Mouse (Mus musculus) embryonic fibroblast, embryonic 13.5 days (primary cell): Measurements from ENCODE around the gene Atg9a. TPM values are rescaled to one million over a fixed set of nuclear protein-coding genes. Genes with fewer than 3 reads are reported as not detected.

Experiments used
- H3K27ac ChIP-seq: 2 replicates; pipeline ENCODE4 v1.5.1; 2012; ENCODE audit warnings: low read length, control low read depth, inconsistent platforms; ENCODE audit not compliant: insufficient read depth
- H3K4me1 ChIP-seq: 2 replicates; pipeline ENCODE4 v1.6.1; 2011; ENCODE audit warnings: low read length; ENCODE audit not compliant: control insufficient read depth, insufficient read depth
- H3K4me3 ChIP-seq: 2 replicates; pipeline ENCODE4 v1.5.1; 2011; ENCODE audit warnings: mild to moderate bottlenecking, control low read depth, low read length; ENCODE audit not compliant: insufficient read depth
- CTCF ChIP-seq: IDR thresholded peaks from 2 replicates; pipeline ENCODE4 v1.5.1; 2011; ENCODE audit warnings: mild to moderate bottlenecking, control low read depth, low read length, moderate library complexity, borderline replicate concordance; ENCODE audit not compliant: insufficient read depth
- POLR2A ChIP-seq: IDR thresholded peaks from 2 replicates; pipeline ENCODE4 v1.6.1; 2011; ENCODE audit warnings: low read depth, mild to moderate bottlenecking, control low read depth, low read length, moderate library complexity
- polyA plus RNA-seq: library from polyadenylated mRNA; stranded (reverse); fragments of >200 nt; gene quantifications from 2 replicates; pipeline ENCODE4 v1.2.4, GENCODE M21; 2011; ENCODE audit warnings: low read depth; ENCODE audit not compliant: missing spikeins, insufficient read length

Atg9a gene
- polyA plus RNA-seq, 1 experiment: 31.1 TPM

- TF ChIP-seq CTCF: no peak
- TF ChIP-seq POLR2A: peak; percentile 64
- H3K4me3 ChIP-seq: peak within 1 kb of the TSS; percentile 52
- no peaks in the 10 kb centered on the region for H3K4me1 ChIP-seq
- H3K27ac ChIP-seq: no peak within 1 kb of the TSS; the same call in 1 of the 2 replicates
Observed at GRCm38 (mm10) chr1:75180105-75180590, 11.8 kb downstream of the Atg9a start, which contains the start of gene Abcb6. Gene Abcb6, minus strand, starts transcription at chr1:75180392.

- H3K4me1 ChIP-seq: no peaks in the 10 kb centered on the region
- no peak overlapping the region; the same call in 1 of the 2 replicates for H3K27ac ChIP-seq
- TF ChIP-seq POLR2A (no peak), CTCF (no peak)
- peak overlapping the region; percentile 52 for H3K4me3 ChIP-seq
Observed at GRCm38 (mm10) chr1:75179334-75180104, 12.5 kb downstream of the Atg9a start.

DNA sequence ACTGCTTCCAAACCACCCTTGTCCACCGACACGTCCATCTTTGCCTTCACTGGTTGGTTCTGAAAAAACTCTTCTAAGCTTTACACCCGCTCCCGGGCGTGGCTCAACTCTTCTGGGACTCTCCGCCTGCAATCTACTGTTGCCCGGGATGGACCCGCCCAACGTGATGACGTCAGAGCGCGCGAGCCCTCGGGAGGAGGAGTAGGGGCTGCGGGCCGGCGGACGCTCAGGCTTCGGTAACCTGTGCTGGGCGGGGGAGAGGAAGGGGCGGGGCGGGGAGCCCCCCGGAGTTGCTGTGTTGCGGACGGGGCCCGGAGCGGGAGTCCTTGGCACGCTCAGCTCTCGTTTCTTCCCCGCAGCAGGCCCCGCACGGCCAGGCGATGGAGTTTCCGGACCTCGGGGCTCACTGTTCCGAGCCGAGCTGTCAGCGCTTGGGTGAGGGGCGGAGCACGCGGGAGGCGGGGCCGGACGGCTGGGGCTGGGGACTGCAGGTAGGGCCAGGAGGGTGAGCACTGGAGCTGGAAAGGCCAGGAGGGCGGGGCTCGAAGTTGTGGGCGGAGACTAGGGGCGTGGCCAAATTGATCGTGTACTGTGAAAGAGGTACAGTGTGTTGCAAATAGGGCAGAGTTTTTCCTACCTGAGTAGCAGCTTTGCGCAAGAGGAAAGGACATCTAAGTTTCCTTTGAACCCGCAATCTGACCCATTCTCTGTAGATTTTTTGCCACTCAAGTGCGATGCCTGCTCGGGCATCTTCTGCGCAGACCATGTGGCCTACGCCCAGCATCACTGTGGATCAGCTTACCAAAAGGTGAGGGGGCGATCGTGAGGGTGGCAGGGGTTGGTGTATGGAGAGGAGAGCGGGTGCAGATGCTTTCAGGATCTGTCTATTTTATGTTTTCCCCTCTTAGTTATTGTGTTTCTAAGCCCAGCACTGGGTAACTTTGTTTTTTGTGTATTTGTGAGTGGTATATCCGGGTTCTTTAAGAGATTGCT is 23.2 kb downstream of the Atg9a start, which contains the start of gene Zfand2b:
Gene Zfand2b (plus strand): TSS at position 175 of the 993 bp plus-strand sequence.
- TF ChIP-seq POLR2A (peak; percentile 86), CTCF (no peak)
- Histone ChIP-seq H3K4me1 (no peaks in the 10 kb centered on the region; the same call in 1 of the 2 replicates), H3K27ac (no peak within 1 kb of the TSS), H3K4me3 (peak within 1 kb of the TSS; percentile 71)

- TF ChIP-seq POLR2A: no peak
- TF ChIP-seq CTCF: no peak
- no peak overlapping the region for H3K27ac ChIP-seq
- H3K4me1 ChIP-seq: no peaks in the 10 kb centered on the region; the same call in 1 of the 2 replicates
- H3K4me3 ChIP-seq: peak overlapping the region; percentile 23
Observed at GRCm38 (mm10) chr1:75168093-75168471, 23.9 kb downstream of the Atg9a start.

- Histone ChIP-seq H3K4me3 (no peak overlapping the region), H3K4me1 (no peaks in the 10 kb centered on the region), H3K27ac (no peak overlapping the region)
- no peak for TF ChIP-seq CTCF
- no peak for TF ChIP-seq POLR2A
Observed at GRCm38 (mm10) chr1:75160256-75160617, 31.8 kb downstream of the Atg9a start.

DNA sequence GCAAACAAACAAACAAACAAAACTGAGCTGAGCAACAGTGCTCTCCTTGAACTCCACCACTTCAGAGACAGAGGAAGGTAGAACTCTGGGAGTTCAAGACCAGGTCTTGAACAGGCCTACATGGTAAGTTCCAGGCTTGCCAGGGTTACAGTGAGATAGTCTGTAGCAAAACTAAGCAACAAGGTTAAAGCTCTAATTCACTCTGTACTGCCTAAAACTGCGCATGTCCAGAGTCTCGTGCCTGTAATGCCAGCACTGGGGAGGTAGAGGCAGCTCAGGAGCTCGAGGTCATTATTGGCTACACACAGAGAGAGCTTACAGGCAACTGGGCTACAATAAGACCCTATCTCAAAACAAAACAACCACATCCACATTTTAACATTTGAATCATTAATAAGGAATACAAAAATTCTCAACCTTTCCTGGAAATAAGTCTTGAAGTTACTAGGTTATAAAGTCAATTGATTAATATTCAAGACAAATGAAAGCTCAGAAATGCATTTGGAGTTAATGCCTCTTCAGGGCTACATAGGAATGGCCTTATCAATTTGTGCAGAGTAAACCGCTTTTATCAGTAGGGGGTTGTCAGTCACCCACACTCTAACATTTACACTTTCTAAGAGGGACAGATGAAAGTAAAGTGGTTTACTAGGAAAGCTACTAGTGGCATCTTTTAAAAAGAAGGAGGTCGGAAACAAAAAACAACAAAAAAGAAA is 32.3 kb downstream of the Atg9a start:
- TF ChIP-seq CTCF (no peak), POLR2A (no peak)
- Histone ChIP-seq H3K4me3 (no peak overlapping the region), H3K4me1 (no peaks in the 10 kb centered on the region), H3K27ac (no peak overlapping the region)

- Histone ChIP-seq H3K27ac (no peak overlapping the region), H3K4me3 (no peak overlapping the region), H3K4me1 (no peaks in the 10 kb centered on the region)
- no peak for TF ChIP-seq CTCF
- no peak for TF ChIP-seq POLR2A
Observed at GRCm38 (mm10) chr1:75158990-75159389, 33.0 kb downstream of the Atg9a start.

DNA sequence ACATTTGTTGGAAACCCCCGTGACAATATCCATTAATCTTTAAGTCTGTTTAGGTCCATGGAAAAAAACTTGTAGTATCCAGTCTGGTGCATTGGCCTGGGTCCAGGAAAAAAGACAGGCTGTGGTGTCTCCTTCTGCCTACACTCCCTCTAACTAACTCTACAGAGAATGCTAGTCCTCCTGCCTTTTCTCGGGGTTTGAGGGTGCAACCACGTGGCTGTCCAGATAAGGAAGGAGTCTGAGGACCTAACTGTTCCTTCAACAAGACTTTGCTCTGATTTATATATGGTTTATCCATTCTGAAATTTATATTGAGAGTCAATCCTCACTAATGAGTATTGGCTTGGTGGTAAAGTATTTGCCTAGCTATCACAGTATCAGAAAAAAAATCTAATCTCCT is 36.2 kb downstream of the Atg9a start:
- no peak overlapping the region for H3K27ac ChIP-seq
- TF ChIP-seq POLR2A (no peak), CTCF (no peak)
- no peak overlapping the region for H3K4me3 ChIP-seq

DNA sequence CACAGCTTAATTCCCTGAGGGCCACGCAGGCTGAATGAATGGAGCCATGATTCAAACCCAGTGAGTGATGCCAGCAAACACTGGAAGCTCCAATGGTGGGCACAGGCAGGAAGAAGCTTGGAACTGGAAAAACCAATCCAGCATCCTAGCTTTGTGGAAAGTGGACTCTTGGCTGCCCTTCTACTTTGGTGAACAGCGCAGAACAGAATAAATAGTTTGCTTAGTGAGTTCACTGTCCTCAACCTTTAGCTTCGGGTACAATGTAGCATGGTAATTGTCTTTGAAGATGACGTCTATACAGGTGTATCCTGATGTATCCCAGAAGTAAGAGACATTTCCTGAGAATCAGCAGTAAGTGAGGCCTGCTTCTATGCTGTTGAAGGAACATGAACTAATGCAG is 43.3 kb downstream of the Atg9a start:
- Histone ChIP-seq H3K4me3 (no peak overlapping the region), H3K27ac (no peak overlapping the region), H3K4me1 (0 out of 2 replicates have a peak, but pooled peaks cover 6% of the 10 kb centered on the region)
- TF ChIP-seq POLR2A: no peak
- TF ChIP-seq CTCF: no peak

More for the DNA sequence above, 36.2 kb downstream of the Atg9a start:
- no peaks in the 10 kb centered on the region for H3K4me1 ChIP-seq
